Mouse (Mus musculus): ENCODE measurements at regions not wholly inside any gene's neighbourhood (a gene's known extent, or its start where the extent isn't known, plus 50 kb on each side); places are given as distances from the start of the nearest gene placed in this dataset.

DNA sequence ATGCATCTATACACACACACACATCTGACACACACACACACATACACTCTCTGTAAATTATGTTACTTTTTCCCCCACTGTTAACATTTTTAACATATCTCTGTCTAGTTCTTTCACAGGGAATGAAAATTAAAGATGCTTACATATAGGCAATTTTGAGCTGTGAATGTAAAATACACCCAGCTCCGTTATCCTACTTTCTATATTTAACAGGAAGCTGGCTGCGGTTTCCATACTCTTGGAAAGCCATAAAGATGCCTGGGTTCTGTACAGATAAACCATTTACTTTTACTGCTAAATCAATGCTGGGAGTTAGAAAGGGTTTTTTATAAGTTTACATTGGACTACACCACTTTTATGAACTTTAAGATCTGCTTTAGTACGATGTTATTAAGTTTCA lies 511.7 kb downstream of the Plekhb2 start:
- TF ChIP-seq SMC3 (IDR thresholded peaks at IDR 0.05; ENCODE audit: low read depth, low read length) = no peak
- no peak overlapping the region for H3K4me3 ChIP-seq (ENCODE audit: control insufficient read depth in 1 of 2, insufficient read depth in 1 of 2, low read depth in 2 of 2, low read length in 2 of 2)
- no peak overlapping the region for H3K27ac ChIP-seq (ENCODE audit: control insufficient read depth, low read depth, low read length)
- H3K79me2 ChIP-seq (ENCODE audit: control insufficient read depth, insufficient read depth, low read length, poor library complexity) = no peaks in the 10 kb centered on the region
- no peaks in the 10 kb centered on the region for H3K4me1 ChIP-seq (ENCODE audit: control insufficient read depth in 1 of 2, insufficient read depth in 2 of 2, low read length in 2 of 2)
- H3K9me3 ChIP-seq (replicated peaks; ENCODE audit: insufficient read depth, low read length) = no peaks in the 10 kb centered on the region
- H3K36me3 ChIP-seq (ENCODE audit: control insufficient read depth in 1 of 2, insufficient read depth in 2 of 2, low read length in 2 of 2) = no peaks in the 10 kb centered on the region
- no peaks in the 10 kb centered on the region for H3K27me3 ChIP-seq (ENCODE audit: control insufficient read depth in 1 of 2, insufficient read depth in 2 of 2, low read length in 2 of 2)
- no peak overlapping the region for H3K9ac ChIP-seq (ENCODE audit: control insufficient read depth, low read depth, low read length, poor library complexity, severe bottlenecking)
- DNase-seq (ENCODE audit: low read depth, low spot score) = no peak

DNA sequence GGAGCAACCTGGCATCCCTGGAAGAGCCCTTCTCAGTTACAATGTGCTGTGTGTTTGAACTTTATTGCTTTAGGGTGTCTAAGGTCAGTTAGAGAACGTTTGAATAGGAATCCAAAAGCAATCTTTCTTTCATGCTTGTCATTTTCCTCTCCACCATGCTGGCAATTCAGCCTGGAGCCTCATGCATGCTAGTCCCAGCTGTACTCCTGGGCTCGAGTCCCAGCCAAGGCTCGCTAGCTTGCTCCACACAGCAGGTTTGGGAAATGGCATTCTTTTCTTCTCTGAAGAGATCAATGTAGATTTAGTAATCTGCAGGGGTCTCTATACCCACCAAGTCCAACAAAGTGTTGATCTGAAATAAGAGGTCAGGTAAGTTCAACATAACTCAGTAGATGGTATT lies 513.1 kb downstream of the Plekhb2 start:
- no peaks in the 10 kb centered on the region for H3K9me3 ChIP-seq (replicated peaks; ENCODE audit: insufficient read depth, low read length)
- TF ChIP-seq MYC (IDR thresholded peaks at IDR 0.05; ENCODE audit: low read depth, low read length) = no peak
- TF ChIP-seq USF1 (IDR thresholded peaks at IDR 0.05; ENCODE audit: low read depth, low read length) = no peak
- no peak for TF ChIP-seq USF2 (IDR thresholded peaks at IDR 0.05; ENCODE audit: borderline replicate concordance in 1 of 2, insufficient read depth in 1 of 2, low read depth in 1 of 2, low read length in 2 of 2)
- H3K36me3 ChIP-seq (ENCODE audit: control insufficient read depth in 1 of 2, insufficient read depth in 2 of 2, low read length in 2 of 2) = no peaks in the 10 kb centered on the region
- no peaks in the 10 kb centered on the region for H3K27me3 ChIP-seq (ENCODE audit: control insufficient read depth in 1 of 2, insufficient read depth in 2 of 2, low read length in 2 of 2)
- no peak for DNase-seq (ENCODE audit: low read depth, low spot score)
- no peak overlapping the region for H3K4me3 ChIP-seq (ENCODE audit: control insufficient read depth in 1 of 2, insufficient read depth in 1 of 2, low read depth in 2 of 2, low read length in 2 of 2)
- H3K9ac ChIP-seq (ENCODE audit: control insufficient read depth, low read depth, low read length, poor library complexity, severe bottlenecking) = no peak overlapping the region
- no peak overlapping the region for H3K27ac ChIP-seq (ENCODE audit: control insufficient read depth, low read depth, low read length)
- H3K79me2 ChIP-seq (ENCODE audit: control insufficient read depth, insufficient read depth, low read length, poor library complexity) = no peaks in the 10 kb centered on the region
- H3K4me1 ChIP-seq (ENCODE audit: control insufficient read depth in 1 of 2, insufficient read depth in 2 of 2, low read length in 2 of 2) = no peaks in the 10 kb centered on the region

DNA sequence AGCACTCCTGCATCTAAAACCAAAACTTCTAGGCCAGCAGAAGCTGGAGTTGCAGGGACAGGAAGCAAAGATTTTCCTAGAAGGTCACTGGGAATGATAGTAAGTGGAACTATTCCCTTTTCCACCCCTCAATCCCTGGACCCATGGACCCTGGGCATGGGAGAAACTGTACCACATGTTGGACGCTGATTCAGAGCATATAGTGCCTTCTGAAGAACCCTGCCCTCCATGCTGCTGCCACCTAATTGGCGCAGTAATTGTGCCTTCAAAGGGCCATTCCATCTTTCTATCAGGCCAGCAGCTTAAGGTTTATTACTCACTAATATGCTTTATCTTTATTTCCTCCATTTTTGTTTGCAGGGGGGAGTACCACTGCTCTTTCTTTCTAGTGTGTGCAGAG lies 516.8 kb downstream of the Plekhb2 start:
- TF ChIP-seq MYB (IDR thresholded peaks at IDR 0.05; ENCODE audit: low read depth, low read length) (no peak), UBTF (IDR thresholded peaks at IDR 0.05; ENCODE audit: borderline replicate concordance, insufficient read depth, low read depth, low read length) (no peak), CHD1 (IDR thresholded peaks at IDR 0.05; ENCODE audit: low read depth, low read length) (no peak), NELFE (IDR thresholded peaks at IDR 0.05; ENCODE audit: low read depth, low read length) (no peak), GATA1 (IDR thresholded peaks at IDR 0.05; ENCODE audit: low read depth, low read length) (no peak), HCFC1 (IDR thresholded peaks at IDR 0.05; ENCODE audit: low read depth, low read length) (no peak), POLR2AphosphoS2 (IDR thresholded peaks at IDR 0.05; ENCODE audit: low read length) (no peak), USF2 (IDR thresholded peaks at IDR 0.05; ENCODE audit: borderline replicate concordance in 1 of 2, insufficient read depth in 1 of 2, low read depth in 1 of 2, low read length in 2 of 2) (no peak), POLR2AphosphoS5 (IDR thresholded peaks at IDR 0.05; ENCODE audit: borderline replicate concordance, low read depth, low read length) (no peak), MAX (IDR thresholded peaks at IDR 0.05; ENCODE audit: low read length) (no peak), RCOR1 (IDR thresholded peaks at IDR 0.05; ENCODE audit: low read depth, low read length) (no peak), JUND (IDR thresholded peaks at IDR 0.05; ENCODE audit: low read depth, low read length) (no peak), MXI1 (IDR thresholded peaks at IDR 0.05; ENCODE audit: low read depth, low read length) (no peak), ZMIZ1 (IDR thresholded peaks at IDR 0.05; ENCODE audit: low read depth, low read length) (no peak), CTCF (IDR thresholded peaks at IDR 0.05 in 2 of 3, conservative IDR thresholded peaks at IDR 0.05 in 1 of 3; ENCODE audit: control insufficient read depth in 1 of 3, insufficient read depth in 1 of 3, low read depth in 2 of 3, low read length in 3 of 3, poor library complexity in 1 of 3, severe bottlenecking in 1 of 3) (no peak), POLR2A (IDR thresholded peaks at IDR 0.05; ENCODE audit: control insufficient read depth in 1 of 2, insufficient read depth in 1 of 2, low read depth in 1 of 2, low read length in 2 of 2, poor library complexity in 1 of 2) (no peak), E2F4 (IDR thresholded peaks at IDR 0.05; ENCODE audit: borderline replicate concordance, low read depth, low read length) (no peak), MYC (IDR thresholded peaks at IDR 0.05; ENCODE audit: low read depth, low read length) (no peak), ETS1 (IDR thresholded peaks at IDR 0.05; ENCODE audit: low read depth, low read length) (no peak)
- Histone ChIP-seq H3K79me2 (ENCODE audit: control insufficient read depth, insufficient read depth, low read length, poor library complexity) (no peaks in the 10 kb centered on the region), H3K4me1 (ENCODE audit: control insufficient read depth in 1 of 2, insufficient read depth in 2 of 2, low read length in 2 of 2) (no peaks in the 10 kb centered on the region), H3K9me3 (replicated peaks; ENCODE audit: insufficient read depth, low read length) (no peaks in the 10 kb centered on the region), H3K27ac (ENCODE audit: control insufficient read depth, low read depth, low read length) (no peak overlapping the region), H3K9ac (ENCODE audit: control insufficient read depth, low read depth, low read length, poor library complexity, severe bottlenecking) (no peak overlapping the region), H3K27me3 (ENCODE audit: control insufficient read depth in 1 of 2, insufficient read depth in 2 of 2, low read length in 2 of 2) (no peaks in the 10 kb centered on the region), H3K36me3 (ENCODE audit: control insufficient read depth in 1 of 2, insufficient read depth in 2 of 2, low read length in 2 of 2) (no peaks in the 10 kb centered on the region), H3K4me3 (ENCODE audit: control insufficient read depth in 1 of 2, insufficient read depth in 1 of 2, low read depth in 2 of 2, low read length in 2 of 2) (no peak overlapping the region)
- no peak for DNase-seq (ENCODE audit: low read depth, low spot score)
